Mouse (Mus musculus) forebrain, embryonic 11.5 days (tissue): ENCODE measurements at regions not wholly inside any gene's neighbourhood (a gene's known extent, or its start where the extent isn't known, plus 50 kb on each side); places are given as distances from the start of the nearest gene placed in this dataset.

Experiments used
- ATAC-seq: fragments of 200-750 bp; cut with Nextera tagmentation; replicated peaks from 2 replicates; pipeline ENCODE4 v1.8.0; 2017; ENCODE audit warnings: moderate TSS enrichment; ENCODE audit not compliant: low FRiP score
- DNase-seq: peaks from one replicate; pipeline ENCODE4 v3.0.0-alpha.2; 2017; ENCODE audit warnings: low spot score
- H3K27ac ChIP-seq: fragments of 300-500 bp; sonication (generic); 2 replicates; pipeline ENCODE4 v1.5.1; 2014; ENCODE audit warnings: low read depth, low read length
- H3K27me3 ChIP-seq: fragments of 300-500 bp; sonication (generic); 2 replicates; pipeline ENCODE4 v1.6.1; 2014; ENCODE audit warnings: mild to moderate bottlenecking, low read length, mixed read lengths; ENCODE audit not compliant: control insufficient read depth, insufficient read depth
- H3K36me3 ChIP-seq: fragments of 300-500 bp; sonication (generic); 2 replicates; pipeline ENCODE4 v1.6.1; 2014; ENCODE audit warnings: mild to moderate bottlenecking, low read length, moderate library complexity, mixed read lengths; ENCODE audit not compliant: control insufficient read depth, insufficient read depth
- H3K4me1 ChIP-seq: fragments of 300-500 bp; sonication (generic); replicated peaks from 2 replicates; pipeline ENCODE4 v1.6.1; 2014; ENCODE audit warnings: low read length, mixed read lengths; ENCODE audit not compliant: control insufficient read depth, insufficient read depth
- H3K4me2 ChIP-seq: fragments of 300-500 bp; sonication (generic); 2 replicates; pipeline ENCODE4 v1.6.1; 2014; ENCODE audit warnings: low read depth, mild to moderate bottlenecking, low read length, moderate library complexity, mixed read lengths; ENCODE audit not compliant: severe bottlenecking
- H3K4me3 ChIP-seq: fragments of 300-500 bp; sonication (generic); 2 replicates; pipeline ENCODE4 v1.5.1; 2014; ENCODE audit warnings: low read depth, low read length
- H3K9ac ChIP-seq: fragments of 300-500 bp; sonication (generic); 2 replicates; pipeline ENCODE4 v1.6.1; 2014; ENCODE audit warnings: low read length
- H3K9me3 ChIP-seq: fragments of 300-500 bp; sonication (generic); 2 replicates; pipeline ENCODE4 v1.6.1; 2016; ENCODE audit warnings: low read length, mixed read lengths; ENCODE audit not compliant: control insufficient read depth
- WGBS: fragments of 180-500 bp; shearing (Covaris S2); extraction: QIAGEN DNeasy Blood & Tissue Kit; methylation state at CpG from one replicate; pipeline ENCODE4 v1.1.7; 2014; 5-methylcytosine and 5-hydroxymethylcytosine counted together

DNA sequence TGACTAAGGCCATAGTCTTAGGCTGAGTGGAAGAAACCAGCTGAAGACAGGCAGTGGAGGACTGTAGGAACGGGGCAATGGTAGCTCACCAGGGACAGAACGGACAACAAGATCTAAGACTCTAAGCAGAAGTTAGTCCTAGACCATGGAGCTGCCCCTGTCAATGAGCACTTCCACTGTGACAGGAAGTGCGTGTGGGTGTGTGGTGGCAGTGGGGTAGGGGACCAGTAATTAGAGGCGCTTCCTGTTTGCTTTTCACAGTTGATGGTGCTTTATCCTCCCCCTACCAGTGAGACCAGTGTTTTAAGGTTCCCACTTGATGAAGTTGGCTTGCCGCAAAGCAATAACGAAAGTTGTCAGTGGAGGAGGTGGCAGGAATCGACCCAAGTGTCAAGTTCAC is 168.4 kb upstream of the 4930535I16Rik start:
- no peaks in the 10 kb centered on the region for H3K36me3 ChIP-seq
- H3K9ac ChIP-seq, result no peak overlapping the region
- H3K27ac ChIP-seq, result no peak overlapping the region
- no peaks in the 10 kb centered on the region for H3K4me1 ChIP-seq
- DNase-seq (no peak), ATAC-seq (no peak)
- no peak overlapping the region for H3K4me3 ChIP-seq
- no peak overlapping the region for H3K4me2 ChIP-seq
- H3K9me3 ChIP-seq, result no peaks in the 10 kb centered on the region
- WGBS, result 93% methylated on average over 7 of the region's 7 CpGs
- no peaks in the 10 kb centered on the region for H3K27me3 ChIP-seq

DNA sequence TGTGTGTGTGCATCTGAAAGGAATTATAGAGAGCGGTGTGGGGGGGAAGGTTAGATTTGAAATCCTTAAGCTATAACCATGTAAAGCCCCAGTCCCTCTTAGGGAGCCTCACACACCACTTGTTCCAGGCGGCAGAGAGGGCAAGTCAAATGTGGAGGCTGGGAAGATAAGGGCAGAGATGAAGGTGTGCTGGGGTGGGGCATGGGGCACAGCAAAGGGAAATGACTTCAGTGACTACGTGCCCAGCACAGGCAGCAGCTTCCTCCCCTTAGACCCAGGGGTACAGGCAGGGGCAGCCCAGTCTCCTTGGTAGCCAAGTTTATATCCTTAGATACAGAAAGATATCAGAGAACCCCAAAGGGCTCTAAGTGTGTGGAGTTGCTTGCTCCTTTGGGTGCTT is 161.8 kb upstream of the 4930535I16Rik start:
- Histone ChIP-seq H3K27me3 (no peaks in the 10 kb centered on the region), H3K4me3 (no peak overlapping the region), H3K9ac (no peak overlapping the region), H3K4me1 (no peaks in the 10 kb centered on the region), H3K27ac (no peak overlapping the region), H3K9me3 (no peaks in the 10 kb centered on the region), H3K4me2 (no peak overlapping the region), H3K36me3 (no peaks in the 10 kb centered on the region)
- ATAC-seq (no peak), DNase-seq (no peak)
- 83% methylated on average over 3 of the region's 3 CpGs for WGBS

DNA sequence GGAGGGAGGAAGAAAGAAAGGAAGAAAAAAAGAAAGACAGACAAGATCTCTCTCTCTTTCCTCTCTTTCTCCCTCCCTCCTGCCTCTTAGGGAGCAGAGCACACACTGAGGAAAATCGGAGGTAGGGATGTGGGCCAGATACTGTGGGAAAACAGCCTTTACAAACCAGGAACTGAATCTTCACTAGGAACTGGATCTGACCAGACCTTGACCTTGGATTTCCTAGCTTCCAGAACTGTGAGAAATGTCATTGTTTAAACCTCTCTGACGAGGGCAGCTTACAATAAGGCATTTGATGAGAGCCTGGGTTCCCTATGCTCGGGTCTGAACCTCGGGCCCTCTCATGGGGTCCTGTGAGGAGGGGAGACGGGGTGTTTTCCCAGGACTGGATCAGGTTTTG is 157.7 kb upstream of the 4930535I16Rik start:
- H3K36me3 ChIP-seq, result no peaks in the 10 kb centered on the region
- H3K4me3 ChIP-seq, result no peak overlapping the region
- WGBS, result 66% methylated on average over 5 of the region's 5 CpGs
- no peak overlapping the region for H3K27ac ChIP-seq
- peak; percentile 28 for DNase-seq
- H3K9ac ChIP-seq, result no peak overlapping the region
- H3K9me3 ChIP-seq, result no peaks in the 10 kb centered on the region
- H3K27me3 ChIP-seq, result no peaks in the 10 kb centered on the region
- no peaks in the 10 kb centered on the region for H3K4me1 ChIP-seq
- no peak for ATAC-seq
- no peak overlapping the region for H3K4me2 ChIP-seq

DNA sequence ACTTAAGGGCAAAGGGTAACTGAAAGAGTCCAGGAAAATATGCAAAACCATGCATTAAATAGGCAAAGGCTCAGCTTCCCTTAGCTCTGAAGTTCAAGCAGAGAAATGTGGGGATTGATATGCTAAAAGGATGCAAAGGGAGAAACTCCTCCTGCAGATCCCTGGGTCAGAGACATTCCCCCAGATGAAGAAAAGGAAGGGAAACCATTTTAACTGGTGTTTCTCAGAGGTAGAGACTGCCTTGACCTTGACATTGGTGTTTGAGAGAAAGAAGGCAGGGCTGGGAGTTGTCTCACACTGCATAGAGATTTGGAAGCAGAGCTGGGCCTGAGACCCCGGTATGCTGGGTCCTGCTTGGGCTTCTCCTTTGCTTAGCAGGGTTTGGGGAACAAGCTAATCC is 155.8 kb upstream of the 4930535I16Rik start:
- no peak for DNase-seq
- Histone ChIP-seq H3K4me3 (no peak overlapping the region), H3K36me3 (no peaks in the 10 kb centered on the region), H3K27me3 (no peaks in the 10 kb centered on the region), H3K4me1 (no peaks in the 10 kb centered on the region), H3K9me3 (no peaks in the 10 kb centered on the region), H3K27ac (no peak overlapping the region), H3K9ac (no peak overlapping the region), H3K4me2 (no peak overlapping the region)
- ATAC-seq, result no peak
- whole genome bisulfite sequencing, result 96% methylated on average over 1 of the region's 1 CpGs

DNA sequence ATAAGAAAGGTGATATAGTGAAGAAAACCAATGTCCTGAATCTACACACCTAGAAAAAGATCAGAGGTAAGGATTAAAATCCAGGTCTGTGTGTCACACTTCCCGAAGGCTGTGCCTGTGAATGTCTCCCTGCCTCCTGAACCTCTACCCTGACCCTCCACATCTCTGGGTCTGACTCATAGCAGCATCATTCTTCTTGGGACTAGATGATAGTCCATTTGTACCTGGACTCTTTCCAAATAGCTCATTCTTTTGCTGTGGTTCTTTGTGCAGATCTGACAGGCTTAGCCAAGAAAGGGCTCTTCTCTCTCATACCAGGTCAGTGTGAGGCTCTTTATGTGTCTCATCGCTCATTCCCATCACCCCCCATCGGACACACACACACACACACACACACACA is 146.8 kb upstream of the 4930535I16Rik start:
- no peak for DNase-seq
- ATAC-seq, result no peak
- Histone ChIP-seq H3K36me3 (no peaks in the 10 kb centered on the region), H3K4me3 (no peak overlapping the region), H3K4me1 (no peaks in the 10 kb centered on the region), H3K9me3 (no peaks in the 10 kb centered on the region), H3K9ac (no peak overlapping the region), H3K27me3 (no peaks in the 10 kb centered on the region), H3K4me2 (no peak overlapping the region), H3K27ac (no peak overlapping the region)
- 86% methylated on average over 3 of the region's 3 CpGs for WGBS

DNA sequence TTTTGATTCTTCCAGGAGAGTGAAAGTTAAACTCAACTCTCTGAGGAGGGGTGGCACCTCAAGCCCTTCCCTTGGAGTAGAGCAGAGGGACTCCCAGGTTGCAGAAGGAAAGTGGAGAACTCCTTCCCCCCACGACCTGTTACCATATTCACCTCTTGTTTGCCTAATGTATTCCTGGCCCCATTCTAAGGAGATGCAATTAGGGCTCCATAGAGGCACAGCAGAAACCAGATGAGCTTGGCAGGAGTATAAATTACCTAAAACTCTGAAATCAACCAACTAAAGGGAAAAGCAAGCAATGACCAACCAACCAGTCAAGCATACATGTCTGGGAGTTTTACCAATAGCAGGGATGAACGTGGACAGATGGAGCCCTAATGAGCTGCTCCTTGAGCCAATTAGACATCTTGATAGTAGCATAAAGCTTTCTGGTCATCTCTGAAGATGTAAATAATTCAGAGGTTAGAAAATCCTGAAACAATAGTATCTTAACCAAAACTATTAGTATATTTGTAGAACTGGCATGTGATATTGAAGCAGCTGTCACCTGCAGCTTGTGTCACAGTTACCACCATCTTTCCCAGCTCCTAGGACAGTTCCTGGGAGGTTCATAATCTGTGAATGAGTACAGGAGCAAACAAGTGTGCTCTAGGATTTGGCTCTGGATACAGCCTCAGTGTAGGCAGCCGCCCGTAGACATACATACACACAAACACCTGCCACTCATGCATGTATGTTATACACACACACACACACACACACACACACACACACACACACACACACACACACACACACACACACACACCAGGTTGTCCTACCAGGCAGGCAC is 145.7 kb upstream of the 4930535I16Rik start:
- Histone ChIP-seq H3K4me3 (no peak overlapping the region), H3K4me1 (no peaks in the 10 kb centered on the region), H3K27ac (no peak overlapping the region), H3K36me3 (no peaks in the 10 kb centered on the region), H3K4me2 (no peak overlapping the region), H3K27me3 (no peaks in the 10 kb centered on the region), H3K9ac (no peak overlapping the region), H3K9me3 (no peaks in the 10 kb centered on the region)
- ATAC-seq, result no peak
- no peak for DNase-seq
- WGBS, result 69% methylated on average over 4 of the region's 4 CpGs

DNA sequence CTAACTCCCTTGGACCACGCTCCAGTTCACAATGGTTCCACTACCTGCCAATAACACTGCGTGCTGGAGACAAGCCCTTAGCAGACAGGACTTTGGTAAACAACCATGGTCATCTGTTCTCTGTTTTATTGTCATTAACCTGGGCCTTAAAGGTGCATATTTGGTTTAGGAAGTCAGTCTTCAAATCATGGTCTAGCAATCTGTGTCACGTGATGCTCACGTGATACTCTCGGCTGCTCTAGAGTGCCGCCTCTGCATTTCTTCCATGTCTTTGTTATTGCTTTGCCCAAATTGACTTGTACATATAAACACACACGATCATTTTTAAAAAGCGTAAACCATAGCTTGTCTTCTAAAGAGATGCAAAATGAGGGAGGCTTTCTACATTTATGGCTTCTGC is 139.8 kb upstream of the 4930535I16Rik start:
- no peak overlapping the region for H3K27ac ChIP-seq
- ATAC-seq (no peak), DNase-seq (no peak)
- H3K4me3 ChIP-seq, result no peak overlapping the region
- no peaks in the 10 kb centered on the region for H3K27me3 ChIP-seq
- H3K4me2 ChIP-seq, result no peak overlapping the region
- no peaks in the 10 kb centered on the region for H3K4me1 ChIP-seq
- no peak overlapping the region for H3K9ac ChIP-seq
- no peaks in the 10 kb centered on the region for H3K9me3 ChIP-seq
- WGBS, result 94% methylated on average over 8 of the region's 8 CpGs
- no peaks in the 10 kb centered on the region for H3K36me3 ChIP-seq

DNA sequence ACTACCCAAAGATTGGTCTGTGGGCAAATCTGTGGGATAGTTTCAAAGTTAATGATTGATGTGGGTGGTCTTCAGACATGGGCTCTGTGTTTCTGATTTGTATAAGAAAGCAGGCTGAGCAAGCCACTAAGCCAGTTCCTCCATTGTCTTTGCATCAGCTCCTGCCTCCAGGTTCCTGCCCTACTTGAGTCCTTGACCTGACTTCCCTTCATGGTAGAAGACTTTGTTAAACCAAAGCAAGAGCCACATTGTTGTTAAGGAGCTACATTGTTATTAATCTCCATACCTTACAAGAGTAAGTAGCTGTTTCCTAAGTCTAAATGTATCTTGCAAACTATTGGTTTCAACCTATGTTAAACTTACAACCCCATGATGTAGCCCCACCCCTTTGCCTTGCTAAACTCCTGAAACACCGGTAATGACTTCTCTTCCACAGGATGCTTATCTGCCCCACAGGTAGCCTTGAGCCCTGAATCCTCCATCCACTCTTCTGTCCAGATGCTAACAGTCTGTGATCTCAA is 136.5 kb upstream of the 4930535I16Rik start:
- Histone ChIP-seq H3K4me3 (no peak overlapping the region), H3K4me1 (no peaks in the 10 kb centered on the region), H3K36me3 (no peaks in the 10 kb centered on the region), H3K4me2 (no peak overlapping the region), H3K27ac (no peak overlapping the region), H3K27me3 (no peaks in the 10 kb centered on the region), H3K9me3 (no peaks in the 10 kb centered on the region), H3K9ac (no peak overlapping the region)
- DNase-seq (no peak), ATAC-seq (no peak)
- WGBS, result 77% methylated on average over 1 of the region's 1 CpGs
